Mouse (Mus musculus) hindbrain, embryonic 16.5 days (tissue): Measurements from ENCODE around the gene Car6. TPM values are rescaled to one million over a fixed set of nuclear protein-coding genes. Genes with fewer than 3 reads are reported as not detected.

Experiments used
- ATAC-seq: fragments of 200-750 bp; cut with Nextera tagmentation; 2 replicates; pipeline ENCODE4 v1.8.0; 2017; ENCODE audit warnings: moderate TSS enrichment, moderate library complexity
- H3K27ac ChIP-seq: fragments of 300-500 bp; sonication (generic); 2 replicates; pipeline ENCODE4 v1.5.1; 2014; ENCODE audit warnings: low read depth, mild to moderate bottlenecking, control low read depth, low read length, moderate library complexity
- H3K27me3 ChIP-seq: fragments of 300-500 bp; sonication (generic); replicated peaks from 2 replicates; pipeline ENCODE4 v1.6.1; 2014; ENCODE audit warnings: low read length; ENCODE audit not compliant: control insufficient read depth, insufficient read depth
- H3K36me3 ChIP-seq: fragments of 300-500 bp; sonication (generic); 2 replicates; pipeline ENCODE4 v1.6.1; 2014; ENCODE audit warnings: mild to moderate bottlenecking, low read length, moderate library complexity, mixed read lengths; ENCODE audit not compliant: control insufficient read depth, insufficient read depth
- H3K4me1 ChIP-seq: fragments of 300-500 bp; sonication (generic); 2 replicates; pipeline ENCODE4 v1.6.1; 2014; ENCODE audit warnings: low read depth, low read length; ENCODE audit not compliant: control insufficient read depth, insufficient read depth
- H3K4me2 ChIP-seq: fragments of 300-500 bp; sonication (generic); 2 replicates; pipeline ENCODE4 v1.6.1; 2014; ENCODE audit warnings: mild to moderate bottlenecking, low read length, control low read depth, moderate library complexity
- H3K4me3 ChIP-seq: fragments of 300-500 bp; sonication (generic); 2 replicates; pipeline ENCODE4 v1.5.1; 2014; ENCODE audit warnings: mild to moderate bottlenecking, low read length, control low read depth, moderate library complexity
- H3K9ac ChIP-seq: fragments of 300-500 bp; sonication (generic); 2 replicates; pipeline ENCODE4 v1.6.1; 2014; ENCODE audit warnings: low read depth, mild to moderate bottlenecking, control low read depth, low read length, moderate library complexity
- H3K9me3 ChIP-seq: fragments of 300-500 bp; sonication (generic); 2 replicates; pipeline ENCODE4 v1.6.1; 2014; ENCODE audit warnings: mild to moderate bottlenecking, low read length, moderate library complexity; ENCODE audit not compliant: control insufficient read depth
- WGBS: fragments of 180-500 bp; shearing (Covaris S2); extraction: QIAGEN DNeasy Blood & Tissue Kit; methylation state at CpG from one replicate; pipeline ENCODE4 v1.1.7; 2014; 5-methylcytosine and 5-hydroxymethylcytosine counted together
- polyA plus RNA-seq: library from polyadenylated mRNA; unstranded; fragments of >200 nt; fragmentation: Nextera tagmentation; extraction: Ambion mirVana; gene quantifications from 2 replicates; pipeline ENCODE4 v1.2.1, GENCODE M21; 2015

Car6 gene
- polyA plus RNA-seq, 1 experiment from 2014 or later = not detected

GRCm38 (mm10) chr4:150239503-150239902, 38.4 kb upstream of the Car6 start:
- no peak for ATAC-seq
- Histone ChIP-seq H3K9ac (peak overlapping the region; percentile 38; the same call in 1 of the 2 replicates), H3K9me3 (no peaks in the 10 kb centered on the region), H3K4me3 (peak overlapping the region; percentile 58), H3K27ac (no peak overlapping the region), H3K36me3 (peaks cover 17% of the 10 kb centered on the region), H3K27me3 (no peaks in the 10 kb centered on the region), H3K4me1 (peaks cover 49% of the 10 kb centered on the region), H3K4me2 (peak overlapping the region; percentile 94)
- 39% methylated on average over 6 of the region's 6 CpGs for WGBS

- peaks cover 50% of the 10 kb centered on the region for H3K4me1 ChIP-seq
- H3K4me2 ChIP-seq = peak overlapping the region; percentile 94
- H3K36me3 ChIP-seq = peaks cover 15% of the 10 kb centered on the region
- H3K4me3 ChIP-seq = peak overlapping the region; percentile 58
- 0 out of 2 replicates have a peak overlapping the region, but pooled peaks have one; percentile 23 for H3K27ac ChIP-seq
- H3K9me3 ChIP-seq = no peaks in the 10 kb centered on the region
- peak overlapping the region; percentile 14; the same call in 1 of the 2 replicates for H3K9ac ChIP-seq
- H3K27me3 ChIP-seq = no peaks in the 10 kb centered on the region
- WGBS = 38% methylated on average over 5 of the region's 5 CpGs
- no peak for ATAC-seq
Observed at GRCm38 (mm10) chr4:150239087-150239480, 38.0 kb upstream of the Car6 start.

- 7% methylated on average over 3 of the region's 3 CpGs for WGBS
- peak overlapping the region; percentile 44 for H3K27ac ChIP-seq
- peaks cover 15% of the 10 kb centered on the region for H3K36me3 ChIP-seq
- no peaks in the 10 kb centered on the region for H3K9me3 ChIP-seq
- H3K27me3 ChIP-seq = no peaks in the 10 kb centered on the region
- H3K4me3 ChIP-seq = peak overlapping the region; percentile 58
- H3K4me1 ChIP-seq = peaks cover 50% of the 10 kb centered on the region
- ATAC-seq = no peak
- peak overlapping the region; percentile 80 for H3K9ac ChIP-seq
- peak overlapping the region; percentile 94 for H3K4me2 ChIP-seq
Observed at GRCm38 (mm10) chr4:150238433-150239086, 37.4 kb upstream of the Car6 start.

- Histone ChIP-seq H3K27me3 (no peaks in the 10 kb centered on the region), H3K9ac (peak overlapping the region; percentile 80), H3K27ac (peak overlapping the region; percentile 98), H3K36me3 (peaks cover 15% of the 10 kb centered on the region), H3K4me2 (peak overlapping the region; percentile 94), H3K9me3 (no peaks in the 10 kb centered on the region), H3K4me3 (peak overlapping the region; percentile 58), H3K4me1 (peaks cover 50% of the 10 kb centered on the region)
- ATAC-seq = no peak
- under 1% methylated on average over 21 of the region's 21 CpGs for WGBS
Observed at GRCm38 (mm10) chr4:150237636-150238361, 36.7 kb upstream of the Car6 start.

- peaks cover 8% of the 10 kb centered on the region for H3K36me3 ChIP-seq
- under 1% methylated on average over 74 of the region's 78 CpGs for WGBS
- H3K27me3 ChIP-seq = no peaks in the 10 kb centered on the region
- H3K4me3 ChIP-seq = peak within 1 kb of the TSS; percentile 58
- peak within 1 kb of the TSS; percentile 94 for H3K4me2 ChIP-seq
- peak within 1 kb of the TSS; percentile 80 for H3K9ac ChIP-seq
- peak within 1 kb of the TSS; percentile 98 for H3K27ac ChIP-seq
- peak; percentile 97 for ATAC-seq
- H3K9me3 ChIP-seq = no peaks in the 10 kb centered on the region
- H3K4me1 ChIP-seq = peaks cover 44% of the 10 kb centered on the region
Observed at GRCm38 (mm10) chr4:150236521-150237481, 35.7 kb upstream of the Car6 start, which contains the start of gene Eno1. Eno1 (plus strand) TSS chr4:150236721.

- Histone ChIP-seq H3K36me3 (peaks cover 1% of the 10 kb centered on the region), H3K9ac (peak overlapping the region; percentile 80), H3K27me3 (no peaks in the 10 kb centered on the region), H3K27ac (peak overlapping the region; percentile 98), H3K4me3 (peak overlapping the region; percentile 58), H3K4me2 (peak overlapping the region; percentile 61), H3K4me1 (peaks cover 38% of the 10 kb centered on the region), H3K9me3 (no peaks in the 10 kb centered on the region)
- ATAC-seq = no peak
- WGBS = 83% methylated on average over 8 of the region's 8 CpGs
Observed at GRCm38 (mm10) chr4:150236031-150236430, 34.9 kb upstream of the Car6 start.

- H3K9me3 ChIP-seq = no peaks in the 10 kb centered on the region
- no peak overlapping the region for H3K27ac ChIP-seq
- no peaks in the 10 kb centered on the region for H3K27me3 ChIP-seq
- no peak overlapping the region for H3K9ac ChIP-seq
- H3K4me2 ChIP-seq = no peak overlapping the region
- no peak for ATAC-seq
- H3K36me3 ChIP-seq = no peaks in the 10 kb centered on the region
- H3K4me3 ChIP-seq = no peak overlapping the region
- peaks cover 42% of the 10 kb centered on the region for H3K4me1 ChIP-seq
- WGBS = 82% methylated on average over 4 of the region's 4 CpGs
Observed at GRCm38 (mm10) chr4:150235585-150235984, 34.5 kb upstream of the Car6 start.

GRCm38 (mm10) chr4:150234599-150235327, 33.6 kb upstream of the Car6 start:
- no peaks in the 10 kb centered on the region for H3K36me3 ChIP-seq
- no peaks in the 10 kb centered on the region for H3K27me3 ChIP-seq
- 0 out of 2 replicates have a peak overlapping the region, but pooled peaks have one; percentile 9 for H3K9ac ChIP-seq
- WGBS = 35% methylated on average over 8 of the region's 8 CpGs
- H3K27ac ChIP-seq = peak overlapping the region; percentile 30; the same call in 1 of the 2 replicates
- H3K4me1 ChIP-seq = peaks cover 37% of the 10 kb centered on the region
- no peak for ATAC-seq
- no peak overlapping the region for H3K4me3 ChIP-seq
- H3K4me2 ChIP-seq = no peak overlapping the region
- H3K9me3 ChIP-seq = no peaks in the 10 kb centered on the region
